Mouse (Mus musculus) MEL (cell line): Measurements from ENCODE around the gene Gm10961.

Source experiments
- CHD2 ChIP-seq: IDR thresholded peaks from 2 replicates; pipeline ENCODE4 v1.6.1; 2011; ENCODE audit warnings: low read length, improper control_type of control experiment
- CTCF ChIP-seq, 3 experiments: IDR thresholded peaks in 2 of 3; conservative IDR thresholded peaks in 1 of 3; 2 replicates each; pipeline ENCODE4 v1.5.1; 2011 to 2012; ENCODE audit warnings: low read length in 3 of 3, low read depth in 2 of 3, mild to moderate bottlenecking in 2 of 3, improper control_type of control experiment in 1 of 3, inconsistent platforms in 1 of 3, mixed read lengths in 1 of 3, moderate library complexity in 1 of 3; ENCODE audit not compliant: control insufficient read depth in 1 of 3, insufficient read depth in 1 of 3, poor library complexity in 1 of 3, severe bottlenecking in 1 of 3
- E2F4 ChIP-seq: IDR thresholded peaks from 2 replicates; pipeline ENCODE4 v1.6.1; 2011; ENCODE audit warnings: low read depth, low read length, improper control_type of control experiment, borderline replicate concordance
- GATA1 ChIP-seq: IDR thresholded peaks from 2 replicates; pipeline ENCODE4 v1.6.1; 2011; ENCODE audit warnings: low read depth, low read length, improper control_type of control experiment
- HCFC1 ChIP-seq: IDR thresholded peaks from 2 replicates; pipeline ENCODE4 v1.6.1; 2012; ENCODE audit warnings: low read depth, mild to moderate bottlenecking, inconsistent platforms, low read length, improper control_type of control experiment, moderate library complexity
- KAT2A ChIP-seq: conservative IDR thresholded peaks from 2 replicates; pipeline ENCODE4 v1.6.1; 2012; ENCODE audit warnings: low read depth, low read length, improper control_type of control experiment, inconsistent platforms
- MEF2A ChIP-seq: IDR thresholded peaks from 2 replicates; pipeline ENCODE4 v1.6.1; 2014; ENCODE audit warnings: low read depth, mild to moderate bottlenecking, inconsistent platforms, low read length, improper control_type of control experiment; ENCODE audit not compliant: poor library complexity, insufficient replicate concordance, severe bottlenecking; ENCODE audit errors: extremely low read depth
- MYC ChIP-seq: IDR thresholded peaks from 2 replicates; pipeline ENCODE4 v1.6.1; 2011; ENCODE audit warnings: low read depth, mild to moderate bottlenecking, low read length, improper control_type of control experiment, moderate library complexity
- NRF1 ChIP-seq: IDR thresholded peaks from 2 replicates; pipeline ENCODE4 v1.6.1; 2014; ENCODE audit warnings: low read depth, mild to moderate bottlenecking, inconsistent platforms, low read length, improper control_type of control experiment, moderate library complexity; ENCODE audit not compliant: poor library complexity, insufficient read depth, severe bottlenecking
- POLR2A ChIP-seq, 2 experiments: IDR thresholded peaks; 2 replicates each; pipeline ENCODE4 v1.6.1; 2011 to 2012; ENCODE audit warnings: low read length in 2 of 2, mild to moderate bottlenecking in 2 of 2, control low read depth in 1 of 2, improper control_type of control experiment in 1 of 2, low read depth in 1 of 2, moderate library complexity in 1 of 2; ENCODE audit not compliant: control insufficient read depth in 1 of 2, insufficient read depth in 1 of 2, poor library complexity in 1 of 2
- POLR2AphosphoS5 ChIP-seq: IDR thresholded peaks from 2 replicates; pipeline ENCODE4 v1.6.1; 2012; ENCODE audit warnings: low read depth, borderline replicate concordance, mild to moderate bottlenecking, inconsistent platforms, low read length, moderate library complexity, mixed read lengths
- RCOR1 ChIP-seq: IDR thresholded peaks from 2 replicates; pipeline ENCODE4 v1.6.1; 2012; ENCODE audit warnings: low read depth, mild to moderate bottlenecking, inconsistent platforms, low read length, improper control_type of control experiment
- UBTF ChIP-seq: IDR thresholded peaks from 2 replicates; pipeline ENCODE4 v1.6.1; 2012; ENCODE audit warnings: low read depth, mild to moderate bottlenecking, inconsistent platforms, low read length, improper control_type of control experiment, moderate library complexity, borderline replicate concordance; ENCODE audit not compliant: insufficient read depth
- ZKSCAN1 ChIP-seq: IDR thresholded peaks from 2 replicates; pipeline ENCODE4 v1.6.1; 2012; ENCODE audit warnings: low read depth, mild to moderate bottlenecking, inconsistent platforms, low read length, improper control_type of control experiment, moderate library complexity

DNA sequence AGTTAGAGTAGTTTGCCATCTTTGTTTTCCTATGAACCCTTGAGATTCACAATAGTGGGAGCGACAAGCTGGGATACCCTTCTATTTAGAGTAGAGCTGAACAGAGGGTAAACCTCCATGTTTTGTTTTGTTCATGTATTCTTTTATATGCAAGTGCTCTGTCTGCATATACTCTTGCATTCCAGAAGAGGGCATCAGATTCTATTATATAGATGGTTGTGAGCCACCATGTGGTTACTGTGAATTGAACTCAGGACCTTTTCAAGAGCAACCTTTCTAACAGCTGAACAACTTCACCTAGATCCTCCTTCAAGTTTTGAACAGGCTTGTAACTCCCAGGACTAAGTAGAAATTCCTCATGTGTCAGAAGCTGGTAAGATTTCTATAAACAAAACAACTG is 27.9 kb downstream of the Gm10961 start:
- TF ChIP-seq CTCF (IDR thresholded peaks at IDR 0.05 in 2 of 3, conservative IDR thresholded peaks at IDR 0.05 in 1 of 3; ENCODE audit: control insufficient read depth in 1 of 3, insufficient read depth in 1 of 3, low read depth in 2 of 3, low read length in 3 of 3, poor library complexity in 1 of 3, severe bottlenecking in 1 of 3) (peak in 2 of 3 experiments; percentile 24 to 64; a peak in 4 of 6 replicates), UBTF (no peak), ZKSCAN1 (no peak), E2F4 (no peak), GATA1 (no peak), HCFC1 (no peak), POLR2A (IDR thresholded peaks at IDR 0.05; ENCODE audit: control insufficient read depth in 1 of 2, insufficient read depth in 1 of 2, low read depth in 1 of 2, low read length in 2 of 2, poor library complexity in 1 of 2) (no peak), MYC (peak; percentile 79), POLR2AphosphoS5 (no peak), KAT2A (no peak), MEF2A (no peak), CHD2 (no peak), RCOR1 (no peak), NRF1 (no peak)
